Mouse (Mus musculus): ENCODE results near the gene Bdnf. TPM values are rescaled to one million over a fixed set of nuclear protein-coding genes. Genes with fewer than 3 reads are reported as not detected.

Bdnf gene
- polyA plus RNA-seq, 1 experiment: not detected

DNA sequence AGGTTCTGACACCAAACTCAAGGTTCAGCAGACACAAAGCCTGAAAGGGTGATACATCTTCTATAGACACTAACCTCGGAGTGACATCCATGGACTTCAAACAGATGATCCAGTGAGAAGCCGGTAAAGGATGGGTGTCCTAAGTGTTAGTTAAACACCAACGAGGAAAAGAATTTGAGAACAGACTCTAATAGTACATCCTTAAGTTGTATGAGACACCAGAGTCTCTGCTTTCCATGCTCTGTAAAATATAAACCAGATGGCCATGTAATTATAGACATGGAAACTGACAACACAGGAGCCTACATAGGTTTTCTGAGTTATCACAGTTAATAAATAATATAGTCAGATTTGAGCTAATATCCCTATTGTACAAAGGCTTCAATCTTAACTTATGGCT is 59.7 kb downstream of the Bdnf start:
- Histone ChIP-seq H3K36me3 (ENCODE audit: control insufficient read depth, insufficient read depth, low read length) (no peaks in the 10 kb centered on the region), H3K27ac (ENCODE audit: insufficient read depth, low read depth, low read length) (no peak overlapping the region)
- 67% methylated on average over 3 of the region's 3 CpGs for WGBS

GRCm38 (mm10) chr2:109734666-109735065 is 60.2 kb downstream of the Bdnf start:
- Histone ChIP-seq H3K36me3 (ENCODE audit: control insufficient read depth, insufficient read depth, low read length) (no peaks in the 10 kb centered on the region), H3K27ac (ENCODE audit: insufficient read depth, low read depth, low read length) (no peak overlapping the region), H3K4me3 (ENCODE audit: low read depth, low read length) (no peak overlapping the region), H3K4me1 (ENCODE audit: control insufficient read depth, insufficient read depth, insufficient read length, low read length) (no peaks in the 10 kb centered on the region), H3K27me3 (ENCODE audit: control insufficient read depth, insufficient read depth, low read length) (no peaks in the 10 kb centered on the region)
- 38% methylated on average over 6 of the region's 6 CpGs for WGBS
- TF ChIP-seq CTCF (IDR thresholded peaks at IDR 0.05; ENCODE audit: extremely low read depth, insufficient read length, insufficient replicate concordance, low read depth, low read length) (no peak), POLR2A (IDR thresholded peaks at IDR 0.05; ENCODE audit: low read depth, low read length) (no peak)

More for the DNA sequence above, 59.7 kb downstream of the Bdnf start:
- TF ChIP-seq POLR2A (IDR thresholded peaks at IDR 0.05; ENCODE audit: low read depth, low read length): no peak
- TF ChIP-seq CTCF (IDR thresholded peaks at IDR 0.05; ENCODE audit: extremely low read depth, insufficient read length, insufficient replicate concordance, low read depth, low read length): no peak
- Histone ChIP-seq H3K4me3 (ENCODE audit: low read depth, low read length) (no peak overlapping the region), H3K27me3 (ENCODE audit: control insufficient read depth, insufficient read depth, low read length) (no peaks in the 10 kb centered on the region), H3K4me1 (ENCODE audit: control insufficient read depth, insufficient read depth, insufficient read length, low read length) (no peaks in the 10 kb centered on the region)

DNA sequence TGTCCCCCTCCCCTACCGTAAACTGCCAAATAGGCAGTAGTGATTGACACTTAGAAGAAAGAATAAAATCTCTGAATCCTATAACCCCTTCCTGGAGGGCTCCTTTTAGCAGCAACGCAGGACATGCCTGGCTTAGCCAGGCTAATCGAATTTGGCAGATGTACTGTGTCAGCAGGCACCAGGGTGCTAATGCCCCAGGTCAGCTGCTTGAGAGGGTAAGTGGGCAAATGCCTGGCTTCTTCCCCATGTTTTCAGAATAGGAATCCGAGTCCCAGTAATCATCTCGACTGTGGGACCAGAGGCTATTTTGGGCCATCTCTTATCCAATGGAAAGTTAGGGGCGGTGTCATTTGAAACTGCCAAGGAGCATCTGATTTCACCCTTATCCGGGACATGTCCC is 60.8 kb downstream of the Bdnf start:
- no peaks in the 10 kb centered on the region for H3K27me3 ChIP-seq (ENCODE audit: control insufficient read depth, insufficient read depth, low read length)
- 73% methylated on average over 7 of the region's 7 CpGs for WGBS
- H3K4me3 ChIP-seq (ENCODE audit: low read depth, low read length): no peak overlapping the region
- H3K36me3 ChIP-seq (ENCODE audit: control insufficient read depth, insufficient read depth, low read length): no peaks in the 10 kb centered on the region
- no peaks in the 10 kb centered on the region for H3K4me1 ChIP-seq (ENCODE audit: control insufficient read depth, insufficient read depth, insufficient read length, low read length)
- no peak for TF ChIP-seq POLR2A (IDR thresholded peaks at IDR 0.05; ENCODE audit: low read depth, low read length)
- no peak for TF ChIP-seq CTCF (IDR thresholded peaks at IDR 0.05; ENCODE audit: extremely low read depth, insufficient read length, insufficient replicate concordance, low read depth, low read length)
- H3K27ac ChIP-seq (ENCODE audit: insufficient read depth, low read depth, low read length): no peak overlapping the region

DNA sequence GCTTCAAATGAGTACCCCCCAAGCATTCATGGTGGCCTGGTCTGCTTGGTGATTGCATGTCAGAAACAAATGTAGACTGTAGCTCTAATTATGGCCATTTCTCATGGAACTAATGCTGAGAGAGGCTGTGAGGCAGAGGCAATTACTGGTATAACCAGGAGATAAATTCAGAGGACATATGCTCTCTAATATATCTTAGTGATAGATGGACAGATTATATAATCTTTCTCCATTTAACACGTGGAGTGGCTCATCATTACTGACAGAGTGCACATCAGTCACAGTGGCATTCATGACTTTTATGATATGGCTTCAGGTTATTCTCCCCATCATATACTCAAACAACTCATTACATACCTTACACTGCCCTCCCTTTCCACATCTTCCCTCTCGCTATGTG is 61.8 kb downstream of the Bdnf start:
- Histone ChIP-seq H3K36me3 (ENCODE audit: control insufficient read depth, insufficient read depth, low read length) (no peaks in the 10 kb centered on the region), H3K4me3 (ENCODE audit: low read depth, low read length) (no peak overlapping the region), H3K27ac (ENCODE audit: insufficient read depth, low read depth, low read length) (no peak overlapping the region), H3K27me3 (ENCODE audit: control insufficient read depth, insufficient read depth, low read length) (no peaks in the 10 kb centered on the region), H3K4me1 (ENCODE audit: control insufficient read depth, insufficient read depth, insufficient read length, low read length) (no peaks in the 10 kb centered on the region)
- TF ChIP-seq CTCF (IDR thresholded peaks at IDR 0.05; ENCODE audit: extremely low read depth, insufficient read length, insufficient replicate concordance, low read depth, low read length) (no peak), POLR2A (IDR thresholded peaks at IDR 0.05; ENCODE audit: low read depth, low read length) (no peak)
- 55% methylated on average over 2 of the region's 2 CpGs for WGBS

- Histone ChIP-seq H3K27ac (ENCODE audit: insufficient read depth, low read depth, low read length) (no peak overlapping the region), H3K27me3 (ENCODE audit: control insufficient read depth, insufficient read depth, low read length) (no peaks in the 10 kb centered on the region), H3K36me3 (ENCODE audit: control insufficient read depth, insufficient read depth, low read length) (no peaks in the 10 kb centered on the region), H3K4me1 (ENCODE audit: control insufficient read depth, insufficient read depth, insufficient read length, low read length) (no peaks in the 10 kb centered on the region), H3K4me3 (ENCODE audit: low read depth, low read length) (no peak overlapping the region)
- TF ChIP-seq POLR2A (IDR thresholded peaks at IDR 0.05; ENCODE audit: low read depth, low read length) (no peak), CTCF (IDR thresholded peaks at IDR 0.05; ENCODE audit: extremely low read depth, insufficient read length, insufficient replicate concordance, low read depth, low read length) (no peak)
- WGBS: 62% methylated on average over 2 of the region's 2 CpGs
These were observed 63.8 kb downstream of the Bdnf start for GRCm38 (mm10) chr2:109738331-109738730.

GRCm38 (mm10) chr2:109743208-109743960 is 68.9 kb downstream of the Bdnf start:
- no peak for TF ChIP-seq POLR2A (IDR thresholded peaks at IDR 0.05; ENCODE audit: low read depth, low read length)
- no peak for TF ChIP-seq CTCF (IDR thresholded peaks at IDR 0.05; ENCODE audit: extremely low read depth, insufficient read length, insufficient replicate concordance, low read depth, low read length)
- 83% methylated on average over 3 of the region's 3 CpGs for WGBS
- Histone ChIP-seq H3K4me1 (ENCODE audit: control insufficient read depth, insufficient read depth, insufficient read length, low read length) (no peaks in the 10 kb centered on the region), H3K27me3 (ENCODE audit: control insufficient read depth, insufficient read depth, low read length) (no peaks in the 10 kb centered on the region), H3K4me3 (ENCODE audit: low read depth, low read length) (no peak overlapping the region), H3K36me3 (ENCODE audit: control insufficient read depth, insufficient read depth, low read length) (no peaks in the 10 kb centered on the region), H3K27ac (ENCODE audit: insufficient read depth, low read depth, low read length) (no peak overlapping the region)

- H3K27me3 ChIP-seq (ENCODE audit: control insufficient read depth, insufficient read depth, low read length): no peaks in the 10 kb centered on the region
- no peak overlapping the region for H3K27ac ChIP-seq (ENCODE audit: insufficient read depth, low read depth, low read length)
- no peak overlapping the region for H3K4me3 ChIP-seq (ENCODE audit: low read depth, low read length)
- WGBS: 11% methylated on average over 1 of the region's 1 CpGs
- H3K4me1 ChIP-seq (ENCODE audit: control insufficient read depth, insufficient read depth, insufficient read length, low read length): no peaks in the 10 kb centered on the region
- no peaks in the 10 kb centered on the region for H3K36me3 ChIP-seq (ENCODE audit: control insufficient read depth, insufficient read depth, low read length)
- TF ChIP-seq CTCF (IDR thresholded peaks at IDR 0.05; ENCODE audit: extremely low read depth, insufficient read length, insufficient replicate concordance, low read depth, low read length) (no peak), POLR2A (IDR thresholded peaks at IDR 0.05; ENCODE audit: low read depth, low read length) (no peak)
These were observed 71.7 kb downstream of the Bdnf start for GRCm38 (mm10) chr2:109746223-109746622.

All from small intestine, adult 2 months (tissue).